Mouse (Mus musculus) kidney, adult 2 months (tissue): ENCODE measurements around the gene Samd13. TPM values are rescaled to one million over a fixed set of nuclear protein-coding genes. Genes with fewer than 3 reads are reported as not detected.

Experiments used
- DNase-seq: peaks from one replicate; pipeline ENCODE4 v3.0.0; 2021
- H3K27ac ChIP-seq: fragments of 200-500 bp; 2 replicates; pipeline ENCODE4 v1.5.1; 2012; ENCODE audit warnings: low read depth, low read length, control low read depth, inconsistent platforms; ENCODE audit not compliant: insufficient read depth
- H3K27me3 ChIP-seq: fragments of 200-500 bp; replicated peaks from 2 replicates; pipeline ENCODE4 v1.6.1; 2012; ENCODE audit warnings: mild to moderate bottlenecking, moderate library complexity, low read length, inconsistent platforms; ENCODE audit not compliant: control insufficient read depth, insufficient read depth
- H3K36me3 ChIP-seq: fragments of 200-500 bp; 2 replicates; pipeline ENCODE4 v1.6.1; 2012; ENCODE audit warnings: mild to moderate bottlenecking, moderate library complexity, low read length, inconsistent platforms; ENCODE audit not compliant: control insufficient read depth, insufficient read depth
- H3K4me1 ChIP-seq: fragments of 200-500 bp; 2 replicates; pipeline ENCODE4 v1.6.1; 2011; ENCODE audit warnings: low read length; ENCODE audit not compliant: control insufficient read depth, insufficient read depth
- H3K4me3 ChIP-seq: fragments of 200-500 bp; 2 replicates; pipeline ENCODE4 v1.5.1; 2011; ENCODE audit warnings: mild to moderate bottlenecking, low read depth, low read length, control low read depth; ENCODE audit not compliant: insufficient read depth
- CTCF ChIP-seq: fragments of 200-500 bp; conservative IDR thresholded peaks from 2 replicates; pipeline ENCODE4 v1.5.1; 2011; ENCODE audit warnings: low read depth, mild to moderate bottlenecking, control low read depth, low read length, moderate library complexity, mixed read lengths; ENCODE audit not compliant: insufficient read depth, insufficient read length
- POLR2A ChIP-seq: fragments of 200-500 bp; IDR thresholded peaks from one replicate; pipeline ENCODE4 v1.6.1; 2011; ENCODE audit warnings: low read depth, low read length, control low read depth
- WGBS: fragments of 180-500 bp; shearing (Covaris S2); methylation state at CpG from one replicate; pipeline ENCODE4 v1.1.7; 2018; 5-methylcytosine and 5-hydroxymethylcytosine counted together
- polyA plus RNA-seq: library from polyadenylated mRNA; depleted of rRNA; stranded (reverse); fragments of >200 nt; gene quantifications from 2 replicates; pipeline ENCODE4 v1.2.3, GENCODE M21; 2012

The Samd13 gene
- polyA plus RNA-seq, 1 experiment, result 0.11 TPM

- Histone ChIP-seq H3K4me3 (no peak overlapping the region), H3K4me1 (no peaks in the 10 kb centered on the region), H3K27me3 (no peaks in the 10 kb centered on the region), H3K27ac (no peak overlapping the region), H3K36me3 (no peaks in the 10 kb centered on the region)
- 82% methylated on average over 5 of the region's 5 CpGs for WGBS
- no peak for DNase-seq
- TF ChIP-seq CTCF, result no peak
- no peak for TF ChIP-seq POLR2A
Measured at GRCm38 (mm10) chr3:146632506-146632905, 52.9 kb downstream of the Samd13 start.

GRCm38 (mm10) chr3:146628227-146628982 lies 57.0 kb downstream of the Samd13 start:
- no peak for DNase-seq
- H3K4me1 ChIP-seq, result no peaks in the 10 kb centered on the region
- no peak overlapping the region for H3K27ac ChIP-seq
- H3K4me3 ChIP-seq, result no peak overlapping the region
- H3K27me3 ChIP-seq, result no peaks in the 10 kb centered on the region
- 35% methylated on average over 8 of the region's 8 CpGs for WGBS
- no peaks in the 10 kb centered on the region for H3K36me3 ChIP-seq
- TF ChIP-seq CTCF (no peak), POLR2A (no peak)

- no peaks in the 10 kb centered on the region for H3K27me3 ChIP-seq
- TF ChIP-seq CTCF, result no peak
- TF ChIP-seq POLR2A, result no peak
- no peak for DNase-seq
- no peaks in the 10 kb centered on the region for H3K36me3 ChIP-seq
- WGBS, result 79% methylated on average over 4 of the region's 4 CpGs
- H3K4me1 ChIP-seq, result no peaks in the 10 kb centered on the region
- H3K4me3 ChIP-seq, result no peak overlapping the region
- H3K27ac ChIP-seq, result no peak overlapping the region
Measured at GRCm38 (mm10) chr3:146625766-146626165, 59.6 kb downstream of the Samd13 start.

- no peaks in the 10 kb centered on the region for H3K4me1 ChIP-seq
- no peaks in the 10 kb centered on the region for H3K36me3 ChIP-seq
- DNase-seq, result no peak
- no peaks in the 10 kb centered on the region for H3K27me3 ChIP-seq
- no peak for TF ChIP-seq POLR2A
- no peak for TF ChIP-seq CTCF
- H3K27ac ChIP-seq, result no peak overlapping the region
- 85% methylated on average over 11 of the region's 11 CpGs for WGBS
- no peak overlapping the region for H3K4me3 ChIP-seq
Measured at GRCm38 (mm10) chr3:146621966-146622365, 63.4 kb downstream of the Samd13 start.

GRCm38 (mm10) chr3:146620555-146621249 lies 64.7 kb downstream of the Samd13 start:
- Histone ChIP-seq H3K4me1 (no peaks in the 10 kb centered on the region), H3K27ac (no peak overlapping the region), H3K27me3 (no peaks in the 10 kb centered on the region), H3K36me3 (no peaks in the 10 kb centered on the region), H3K4me3 (no peak overlapping the region)
- no peak for DNase-seq
- 85% methylated on average over 14 of the region's 14 CpGs for WGBS
- TF ChIP-seq CTCF (no peak), POLR2A (no peak)

- WGBS, result 76% methylated on average over 10 of the region's 10 CpGs
- Histone ChIP-seq H3K4me3 (no peak overlapping the region), H3K27ac (no peak overlapping the region), H3K27me3 (no peaks in the 10 kb centered on the region), H3K36me3 (no peaks in the 10 kb centered on the region), H3K4me1 (no peaks in the 10 kb centered on the region)
- DNase-seq, result no peak
- TF ChIP-seq POLR2A, result no peak
- TF ChIP-seq CTCF, result no peak
Measured at GRCm38 (mm10) chr3:146620101-146620500, 65.3 kb downstream of the Samd13 start.

- no peak for DNase-seq
- WGBS, result 93% methylated on average over 4 of the region's 4 CpGs
- Histone ChIP-seq H3K36me3 (no peaks in the 10 kb centered on the region), H3K27ac (no peak overlapping the region), H3K27me3 (no peaks in the 10 kb centered on the region), H3K4me3 (no peak overlapping the region), H3K4me1 (no peaks in the 10 kb centered on the region)
- TF ChIP-seq POLR2A (no peak), CTCF (no peak)
Measured at GRCm38 (mm10) chr3:146618357-146618756, 67.0 kb downstream of the Samd13 start.
